Mouse (Mus musculus): ENCODE data around the gene Cse1l. TPM values are rescaled to one million over a fixed set of nuclear protein-coding genes. Genes with fewer than 3 reads are reported as not detected.

Gene Cse1l
- polyA plus RNA-seq, 1 experiment from 2014 or later, result 113 TPM

DNA sequence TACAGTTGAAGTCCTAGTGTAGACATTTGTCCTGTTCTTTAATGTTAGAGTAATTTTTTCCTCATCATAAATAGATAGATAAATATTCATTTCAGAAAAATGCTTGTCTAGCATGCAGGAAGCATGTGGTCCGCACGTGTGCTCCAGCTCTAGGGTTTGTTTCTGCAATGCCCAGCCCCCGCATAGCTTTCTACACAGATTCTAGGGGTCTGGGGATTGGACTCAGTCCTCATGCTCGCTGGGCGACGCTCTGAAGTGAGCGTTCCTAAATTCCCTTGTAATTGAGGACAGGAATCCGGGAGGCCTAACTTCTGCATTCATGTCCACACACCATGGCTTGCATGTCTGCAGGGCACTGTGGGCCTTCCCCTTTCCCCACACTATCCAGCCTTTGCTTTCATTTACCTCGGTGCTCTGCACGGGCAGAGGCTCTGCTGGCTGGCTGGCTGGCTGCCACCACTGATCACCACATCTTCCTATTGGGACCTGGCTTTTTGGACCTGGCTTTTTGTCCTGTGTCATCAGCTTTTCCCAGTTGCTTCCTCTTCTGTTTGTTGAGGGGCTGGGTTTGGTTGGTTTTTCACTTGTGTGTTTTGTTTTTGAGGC lies 31.1 kb upstream of the Cse1l start:
- no peaks in the 10 kb centered on the region for H3K9me3 ChIP-seq (ENCODE audit: control insufficient read depth, low read length)
- no peaks in the 10 kb centered on the region for H3K4me1 ChIP-seq (ENCODE audit: control insufficient read depth, insufficient read depth, low read length)
- ATAC-seq (ENCODE audit: low read depth) (peak; percentile 53; the same call in 1 of the 2 replicates), DNase-seq (ENCODE audit: low spot score) (peak; percentile 66)
- H3K4me2 ChIP-seq (ENCODE audit: low read depth, low read length), result no peak overlapping the region
- peak overlapping the region; percentile 65; the same call in 1 of the 2 replicates for H3K27ac ChIP-seq (replicated peaks; ENCODE audit: low read depth, low read length)
- 50% methylated on average over 10 of the region's 10 CpGs for WGBS
- no peak overlapping the region for H3K9ac ChIP-seq (ENCODE audit: low read depth, low read length)
- H3K36me3 ChIP-seq (ENCODE audit: control insufficient read depth, insufficient read depth, low read length), result peaks cover 76% of the 10 kb centered on the region
- no peak overlapping the region for H3K4me3 ChIP-seq (ENCODE audit: low read depth, low read length)
- H3K27me3 ChIP-seq (replicated peaks; ENCODE audit: control insufficient read depth, insufficient read depth, low read length), result no peaks in the 10 kb centered on the region

DNA sequence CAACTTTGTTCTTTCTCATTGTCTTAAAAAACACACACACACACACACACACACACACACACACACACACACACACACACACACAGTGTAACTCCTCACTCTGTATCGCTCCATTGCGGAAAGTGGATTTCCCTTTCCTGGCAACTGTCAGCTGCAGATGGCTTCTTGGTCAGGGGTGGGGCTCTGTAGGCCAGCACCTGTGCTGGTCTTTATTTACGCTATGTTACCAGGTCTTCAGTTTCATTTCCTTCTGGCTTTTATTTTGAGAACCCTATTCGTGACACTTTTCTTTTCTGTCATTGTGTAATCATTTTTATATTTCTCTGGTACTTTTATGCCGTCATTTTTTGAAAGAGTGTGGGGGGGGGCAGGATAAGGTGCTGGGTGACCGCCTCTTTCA lies 30.3 kb upstream of the Cse1l start:
- Histone ChIP-seq H3K4me2 (ENCODE audit: low read depth, low read length) (no peak overlapping the region), H3K4me1 (ENCODE audit: control insufficient read depth, insufficient read depth, low read length) (no peaks in the 10 kb centered on the region), H3K27me3 (replicated peaks; ENCODE audit: control insufficient read depth, insufficient read depth, low read length) (no peaks in the 10 kb centered on the region), H3K9me3 (ENCODE audit: control insufficient read depth, low read length) (no peaks in the 10 kb centered on the region), H3K27ac (replicated peaks; ENCODE audit: low read depth, low read length) (no peak overlapping the region), H3K9ac (ENCODE audit: low read depth, low read length) (no peak overlapping the region), H3K36me3 (ENCODE audit: control insufficient read depth, insufficient read depth, low read length) (peaks cover 70% of the 10 kb centered on the region), H3K4me3 (ENCODE audit: low read depth, low read length) (no peak overlapping the region)
- WGBS, result 73% methylated on average over 6 of the region's 6 CpGs
- no peak for ATAC-seq (ENCODE audit: low read depth)
- DNase-seq (ENCODE audit: low spot score), result peak; percentile 43

DNA sequence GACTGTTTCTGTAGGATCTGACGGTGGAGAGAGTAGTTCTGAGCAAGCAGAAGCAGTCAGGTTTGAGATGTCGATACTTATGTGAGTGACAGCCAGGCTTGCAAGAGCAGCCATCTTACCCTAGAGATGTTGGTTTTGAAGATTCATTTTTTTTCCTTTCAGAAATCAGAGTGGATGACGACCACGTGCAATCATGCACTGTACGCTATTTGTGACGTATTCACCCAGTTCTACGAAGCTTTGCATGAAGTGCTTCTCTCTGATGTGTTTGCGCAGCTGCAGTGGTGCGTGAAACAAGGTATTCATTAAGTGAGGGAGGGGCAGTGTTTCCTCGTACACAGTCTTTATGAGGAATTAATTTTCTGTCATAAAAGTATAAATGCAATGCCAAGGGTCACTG lies 29.5 kb upstream of the Cse1l start:
- no peak overlapping the region for H3K27ac ChIP-seq (replicated peaks; ENCODE audit: low read depth, low read length)
- H3K9ac ChIP-seq (ENCODE audit: low read depth, low read length), result no peak overlapping the region
- H3K27me3 ChIP-seq (replicated peaks; ENCODE audit: control insufficient read depth, insufficient read depth, low read length), result no peaks in the 10 kb centered on the region
- no peaks in the 10 kb centered on the region for H3K4me1 ChIP-seq (ENCODE audit: control insufficient read depth, insufficient read depth, low read length)
- 84% methylated on average over 10 of the region's 10 CpGs for WGBS
- H3K9me3 ChIP-seq (ENCODE audit: control insufficient read depth, low read length), result no peaks in the 10 kb centered on the region
- ATAC-seq (ENCODE audit: low read depth) (no peak), DNase-seq (ENCODE audit: low spot score) (no peak)
- H3K4me2 ChIP-seq (ENCODE audit: low read depth, low read length), result no peak overlapping the region
- H3K4me3 ChIP-seq (ENCODE audit: low read depth, low read length), result no peak overlapping the region
- peaks cover 67% of the 10 kb centered on the region for H3K36me3 ChIP-seq (ENCODE audit: control insufficient read depth, insufficient read depth, low read length)

DNA sequence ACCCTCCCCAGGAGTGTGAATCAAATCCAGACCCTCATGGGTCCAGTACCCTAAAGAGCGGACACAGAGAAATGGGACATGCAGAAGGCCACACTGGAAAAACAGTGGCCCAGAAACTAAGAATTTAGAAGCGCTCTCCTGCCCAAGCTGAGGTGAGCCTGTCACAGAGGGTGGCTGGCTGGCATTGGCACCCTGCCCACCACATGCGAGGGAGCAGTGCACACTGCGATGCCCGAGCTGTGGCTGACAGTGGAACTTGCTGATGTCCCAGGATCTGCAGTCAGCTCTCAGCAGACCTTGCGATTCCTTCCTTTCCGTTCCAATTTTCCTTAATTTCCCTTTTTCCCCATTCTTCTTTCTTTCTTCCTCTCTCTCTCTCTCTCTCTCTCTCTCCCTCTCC lies 20.8 kb upstream of the Cse1l start:
- DNase-seq (ENCODE audit: low spot score) (no peak), ATAC-seq (ENCODE audit: low read depth) (no peak)
- H3K36me3 ChIP-seq (ENCODE audit: control insufficient read depth, insufficient read depth, low read length), result peaks cover 28% of the 10 kb centered on the region; the same call in 1 of the 2 replicates
- H3K27ac ChIP-seq (replicated peaks; ENCODE audit: low read depth, low read length), result no peak overlapping the region
- H3K9ac ChIP-seq (ENCODE audit: low read depth, low read length), result no peak overlapping the region
- no peaks in the 10 kb centered on the region for H3K4me1 ChIP-seq (ENCODE audit: control insufficient read depth, insufficient read depth, low read length)
- no peak overlapping the region for H3K4me2 ChIP-seq (ENCODE audit: low read depth, low read length)
- H3K27me3 ChIP-seq (replicated peaks; ENCODE audit: control insufficient read depth, insufficient read depth, low read length), result no peaks in the 10 kb centered on the region
- H3K4me3 ChIP-seq (ENCODE audit: low read depth, low read length), result no peak overlapping the region
- no peaks in the 10 kb centered on the region for H3K9me3 ChIP-seq (ENCODE audit: control insufficient read depth, low read length)
- WGBS, result 82% methylated on average over 3 of the region's 7 CpGs

DNA sequence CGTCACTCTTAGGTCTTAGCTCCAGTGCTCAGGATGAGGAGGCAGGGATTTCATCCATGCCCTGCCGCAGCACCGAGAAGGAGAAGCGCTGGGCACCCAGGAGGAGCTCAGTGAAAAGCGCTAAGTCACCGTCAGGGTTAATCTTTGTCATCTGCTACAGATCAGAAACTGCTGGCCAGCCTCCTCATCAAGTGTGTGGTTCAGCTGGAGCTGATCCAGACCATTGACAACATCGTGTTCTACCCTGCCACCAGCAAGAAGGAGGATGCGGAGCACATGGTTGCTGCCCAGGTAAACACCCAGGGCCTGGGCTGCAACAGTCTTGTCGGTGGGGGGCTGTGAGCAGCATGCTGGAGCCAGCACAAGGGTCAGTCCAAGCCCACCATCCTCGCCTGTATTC lies 20.2 kb upstream of the Cse1l start:
- ATAC-seq (ENCODE audit: low read depth), result no peak

DNA sequence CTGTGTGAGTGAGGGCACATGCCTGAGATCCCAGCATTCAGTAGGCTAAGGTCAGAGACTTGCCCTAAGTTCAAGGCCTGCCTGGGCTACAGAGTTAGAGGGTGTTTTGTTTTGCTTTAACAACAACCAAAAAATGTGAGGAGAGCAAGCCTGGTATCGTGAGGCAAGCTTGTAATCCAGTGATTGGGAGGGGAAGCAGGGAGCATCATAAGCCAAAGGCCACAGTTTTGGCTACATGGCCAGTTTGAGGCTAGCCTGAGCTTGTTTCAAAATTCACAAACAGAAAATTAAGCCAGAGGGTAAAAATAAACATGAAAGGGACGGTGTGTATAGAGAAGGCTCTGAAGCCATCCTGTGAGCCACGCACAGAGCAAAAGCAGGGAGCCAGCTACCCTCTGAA lies 19.6 kb upstream of the Cse1l start:
- Histone ChIP-seq H3K36me3 (ENCODE audit: control insufficient read depth, insufficient read depth, low read length) (peaks cover 34% of the 10 kb centered on the region; the same call in 1 of the 2 replicates), H3K4me2 (ENCODE audit: low read depth, low read length) (no peak overlapping the region), H3K9ac (ENCODE audit: low read depth, low read length) (no peak overlapping the region), H3K27ac (replicated peaks; ENCODE audit: low read depth, low read length) (no peak overlapping the region), H3K4me3 (ENCODE audit: low read depth, low read length) (no peak overlapping the region), H3K27me3 (replicated peaks; ENCODE audit: control insufficient read depth, insufficient read depth, low read length) (no peaks in the 10 kb centered on the region), H3K9me3 (ENCODE audit: control insufficient read depth, low read length) (no peaks in the 10 kb centered on the region), H3K4me1 (ENCODE audit: control insufficient read depth, insufficient read depth, low read length) (no peaks in the 10 kb centered on the region)
- WGBS, result 82% methylated on average over 3 of the region's 3 CpGs
- DNase-seq (ENCODE audit: low spot score) (no peak), ATAC-seq (ENCODE audit: low read depth) (no peak)

More for the DNA sequence above, 20.2 kb upstream of the Cse1l start:
- H3K9me3 ChIP-seq (ENCODE audit: control insufficient read depth, low read length), result no peaks in the 10 kb centered on the region
- H3K9ac ChIP-seq (ENCODE audit: low read depth, low read length), result no peak overlapping the region
- H3K4me3 ChIP-seq (ENCODE audit: low read depth, low read length), result no peak overlapping the region
- H3K4me2 ChIP-seq (ENCODE audit: low read depth, low read length), result no peak overlapping the region
- WGBS, result 61% methylated on average over 10 of the region's 10 CpGs
- no peak for DNase-seq (ENCODE audit: low spot score)
- peaks cover 33% of the 10 kb centered on the region; the same call in 1 of the 2 replicates for H3K36me3 ChIP-seq (ENCODE audit: control insufficient read depth, insufficient read depth, low read length)
- H3K27ac ChIP-seq (replicated peaks; ENCODE audit: low read depth, low read length), result no peak overlapping the region
- H3K4me1 ChIP-seq (ENCODE audit: control insufficient read depth, insufficient read depth, low read length), result no peaks in the 10 kb centered on the region
- H3K27me3 ChIP-seq (replicated peaks; ENCODE audit: control insufficient read depth, insufficient read depth, low read length), result no peaks in the 10 kb centered on the region

DNA sequence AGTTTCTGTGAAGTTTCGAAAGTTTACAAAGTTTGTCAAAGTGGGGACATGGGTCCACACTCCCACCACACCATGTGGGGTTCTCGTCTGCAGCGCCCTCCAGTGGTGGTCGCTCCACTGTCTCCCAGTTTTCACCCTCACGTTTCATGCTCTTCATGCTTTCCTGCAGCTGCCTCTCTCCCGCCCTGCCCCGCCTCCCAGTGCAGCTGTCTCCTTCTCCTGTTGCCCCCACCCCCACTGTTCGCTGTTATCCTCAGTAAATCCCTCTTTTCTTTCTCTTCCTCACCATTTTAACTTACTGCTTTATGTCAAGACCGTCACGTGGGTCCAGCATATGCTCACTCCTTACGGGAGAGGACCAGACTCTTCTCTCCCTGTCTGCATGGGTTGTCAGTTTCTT lies 18.0 kb upstream of the Cse1l start:
- Histone ChIP-seq H3K9me3 (ENCODE audit: control insufficient read depth, low read length) (no peaks in the 10 kb centered on the region), H3K27ac (replicated peaks; ENCODE audit: low read depth, low read length) (no peak overlapping the region), H3K27me3 (replicated peaks; ENCODE audit: control insufficient read depth, insufficient read depth, low read length) (no peaks in the 10 kb centered on the region), H3K9ac (ENCODE audit: low read depth, low read length) (no peak overlapping the region), H3K4me1 (ENCODE audit: control insufficient read depth, insufficient read depth, low read length) (no peaks in the 10 kb centered on the region), H3K4me2 (ENCODE audit: low read depth, low read length) (no peak overlapping the region), H3K4me3 (ENCODE audit: low read depth, low read length) (no peak overlapping the region), H3K36me3 (ENCODE audit: control insufficient read depth, insufficient read depth, low read length) (peaks cover 39% of the 10 kb centered on the region; the same call in 1 of the 2 replicates)
- ATAC-seq (ENCODE audit: low read depth) (peak; percentile 79; the same call in 1 of the 2 replicates), DNase-seq (ENCODE audit: low spot score) (peak; percentile 61)
- WGBS, result 31% methylated on average over 11 of the region's 11 CpGs

DNA sequence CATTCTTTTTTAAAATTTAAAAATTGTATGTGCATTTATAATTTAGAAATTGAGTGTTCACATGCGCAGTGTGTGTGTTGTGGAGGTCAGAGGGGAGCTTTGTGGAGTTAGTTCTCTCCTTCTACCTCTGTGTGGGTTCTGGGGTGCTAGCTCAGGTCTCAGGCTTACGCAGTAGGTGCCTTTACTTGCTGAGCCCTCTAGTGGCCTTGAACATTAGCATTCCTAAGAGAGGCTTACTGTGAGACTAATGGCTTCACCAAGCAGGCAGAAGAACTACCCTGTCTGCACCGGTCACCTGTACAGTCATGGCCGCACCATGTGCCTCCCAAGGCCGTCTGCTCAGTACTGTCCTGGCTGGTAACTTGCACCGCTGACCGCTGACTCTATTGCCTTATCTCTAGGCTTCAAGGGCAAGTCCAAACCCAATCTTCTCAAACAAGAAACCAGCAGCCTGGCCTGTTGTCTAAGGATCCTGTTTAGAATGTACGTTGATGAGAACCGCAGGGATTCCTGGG lies 14.4 kb upstream of the Cse1l start:
- no peak for DNase-seq (ENCODE audit: low spot score)
- Histone ChIP-seq H3K27me3 (replicated peaks; ENCODE audit: control insufficient read depth, insufficient read depth, low read length) (no peaks in the 10 kb centered on the region), H3K27ac (replicated peaks; ENCODE audit: low read depth, low read length) (no peak overlapping the region), H3K4me1 (ENCODE audit: control insufficient read depth, insufficient read depth, low read length) (no peaks in the 10 kb centered on the region), H3K9ac (ENCODE audit: low read depth, low read length) (no peak overlapping the region), H3K4me2 (ENCODE audit: low read depth, low read length) (no peak overlapping the region), H3K9me3 (ENCODE audit: control insufficient read depth, low read length) (no peaks in the 10 kb centered on the region), H3K36me3 (ENCODE audit: control insufficient read depth, insufficient read depth, low read length) (peaks cover 41% of the 10 kb centered on the region), H3K4me3 (ENCODE audit: low read depth, low read length) (no peak overlapping the region)
- no peak for ATAC-seq (ENCODE audit: low read depth)
- 72% methylated on average over 9 of the region's 9 CpGs for WGBS

DNA sequence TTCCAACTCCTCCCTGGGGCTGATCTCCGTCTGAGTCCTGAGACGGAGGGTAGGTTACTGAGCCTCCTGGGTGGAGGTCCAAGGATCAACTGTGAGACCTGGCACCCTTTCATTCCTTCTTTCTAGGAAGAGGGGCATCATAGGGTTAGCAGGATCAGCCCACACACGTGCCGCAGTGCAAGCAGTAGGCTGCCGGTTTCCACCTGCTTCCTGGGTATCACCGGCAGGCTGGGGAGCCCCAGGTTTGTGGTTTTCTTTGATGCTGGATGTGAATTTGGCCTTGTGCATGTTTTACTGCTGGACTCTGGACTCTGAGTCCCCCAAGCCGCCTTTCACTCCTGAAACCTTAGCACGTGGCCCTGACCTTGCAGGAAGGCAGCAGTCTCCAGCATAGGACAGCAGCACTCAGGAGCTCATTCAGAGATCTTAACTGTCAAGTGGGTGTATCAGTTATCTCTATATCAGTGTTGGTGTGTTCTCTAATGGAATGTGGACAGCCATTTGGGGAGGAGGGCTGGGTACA lies 13.6 kb upstream of the Cse1l start:
- Histone ChIP-seq H3K9me3 (ENCODE audit: control insufficient read depth, low read length) (no peaks in the 10 kb centered on the region), H3K36me3 (ENCODE audit: control insufficient read depth, insufficient read depth, low read length) (peaks cover 41% of the 10 kb centered on the region), H3K9ac (ENCODE audit: low read depth, low read length) (no peak overlapping the region), H3K27me3 (replicated peaks; ENCODE audit: control insufficient read depth, insufficient read depth, low read length) (no peaks in the 10 kb centered on the region), H3K4me2 (ENCODE audit: low read depth, low read length) (no peak overlapping the region), H3K27ac (replicated peaks; ENCODE audit: low read depth, low read length) (no peak overlapping the region), H3K4me1 (ENCODE audit: control insufficient read depth, insufficient read depth, low read length) (no peaks in the 10 kb centered on the region), H3K4me3 (ENCODE audit: low read depth, low read length) (no peak overlapping the region)
- WGBS, result 88% methylated on average over 8 of the region's 8 CpGs
- ATAC-seq (ENCODE audit: low read depth) (no peak), DNase-seq (ENCODE audit: low spot score) (no peak)
